Mouse (Mus musculus) ES-E14 (cell line): ENCODE results near the gene Slc22a3.

Experiments used
- HCFC1 ChIP-seq: IDR thresholded peaks from 2 replicates; pipeline ENCODE4 v1.6.1; 2012; ENCODE audit warnings: low read length, inconsistent platforms, borderline replicate concordance; ENCODE audit not compliant: insufficient read depth
- MAFK ChIP-seq: IDR thresholded peaks from 2 replicates; pipeline ENCODE4 v1.6.1; 2014; ENCODE audit warnings: mild to moderate bottlenecking, low read depth, low read length, inconsistent platforms; ENCODE audit not compliant: insufficient read depth
- ZNF384 ChIP-seq: IDR thresholded peaks from 2 replicates; pipeline ENCODE4 v1.6.1; 2012; ENCODE audit warnings: low read depth, low read length, inconsistent platforms

DNA sequence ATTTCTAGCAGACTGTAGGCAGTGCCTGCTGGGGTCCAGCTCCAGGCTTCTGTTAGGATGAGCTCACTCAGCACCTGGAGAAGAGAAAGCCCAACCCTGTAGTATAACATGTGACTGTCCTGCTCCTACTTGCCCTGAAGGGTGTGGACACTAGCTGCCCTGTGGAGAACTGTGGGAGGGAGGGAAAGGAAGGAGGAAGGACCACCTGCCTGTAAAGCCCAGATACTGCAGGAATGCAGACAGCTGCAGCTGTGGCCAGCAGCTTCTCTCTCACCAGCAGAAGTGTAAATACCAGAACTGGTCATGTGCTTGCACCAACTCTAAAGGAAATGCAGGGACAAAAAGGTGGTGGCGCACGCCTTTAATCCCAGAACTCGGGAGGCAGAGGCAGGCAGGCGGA, 137.2 kb downstream of the Slc22a3 start:
- TF ChIP-seq ZNF384 (no peak), HCFC1 (no peak), MAFK (no peak)
